Mouse (Mus musculus) natural killer cell, adult 2 months (primary cell): ENCODE measurements around the gene Slc6a1.
"Not testable (repeated sequence)": the region's sequence is repeated elsewhere in the genome, so short reads cannot be mapped to it uniquely, and the experiment has no call there.

Experiments
- DNase-seq, 2 experiments: peaks; one replicate each; pipeline ENCODE4 v3.0.0; 2022; ENCODE audit warnings: low spot score in 2 of 2

Slc6a1 gene

GRCm38 (mm10) chr6:114290184-114290583 is 7.7 kb downstream of the Slc6a1 start:
- no peak for DNase-seq

- DNase-seq: no peak
Measured at GRCm38 (mm10) chr6:114290929-114291328, 8.5 kb downstream of the Slc6a1 start.

GRCm38 (mm10) chr6:114291396-114291795 is 9.0 kb downstream of the Slc6a1 start:
- DNase-seq: no peak

GRCm38 (mm10) chr6:114293511-114293910 is 11.1 kb downstream of the Slc6a1 start:
- DNase-seq: no peak

- DNase-seq: no peak
Measured at GRCm38 (mm10) chr6:114295086-114295485, 12.7 kb downstream of the Slc6a1 start.

GRCm38 (mm10) chr6:114297260-114298002 is 15.0 kb downstream of the Slc6a1 start:
- no peak for DNase-seq

GRCm38 (mm10) chr6:114299699-114300098 is 17.3 kb downstream of the Slc6a1 start:
- DNase-seq: no peak

GRCm38 (mm10) chr6:114300737-114301136 is 18.3 kb downstream of the Slc6a1 start:
- no peak for DNase-seq

- no peak for DNase-seq
Measured at GRCm38 (mm10) chr6:114304668-114305067, 22.2 kb downstream of the Slc6a1 start.

- no peak for DNase-seq
Measured at GRCm38 (mm10) chr6:114320511-114320910, 38.1 kb downstream of the Slc6a1 start.

- no peak for DNase-seq
Measured at GRCm38 (mm10) chr6:114321146-114321545, 38.7 kb downstream of the Slc6a1 start.

GRCm38 (mm10) chr6:114322914-114323313 is 40.5 kb downstream of the Slc6a1 start:
- no peak for DNase-seq

GRCm38 (mm10) chr6:114324808-114325207 is 42.4 kb downstream of the Slc6a1 start:
- DNase-seq: no peak

- no peak for DNase-seq
Measured at GRCm38 (mm10) chr6:114329597-114330470, 47.4 kb downstream of the Slc6a1 start.

GRCm38 (mm10) chr6:114331926-114332325 is 49.5 kb downstream of the Slc6a1 start:
- DNase-seq: no peak

GRCm38 (mm10) chr6:114336128-114336943 is 53.9 kb downstream of the Slc6a1 start:
- DNase-seq: no peak

- no peak for DNase-seq
Measured at GRCm38 (mm10) chr6:114336944-114337215, 54.4 kb downstream of the Slc6a1 start.

- not testable (repeated sequence) for DNase-seq
Measured at GRCm38 (mm10) chr6:114341381-114341780, 58.9 kb downstream of the Slc6a1 start.

GRCm38 (mm10) chr6:114343740-114344139 is 61.3 kb downstream of the Slc6a1 start:
- DNase-seq: no peak

GRCm38 (mm10) chr6:114345156-114345555 is 62.7 kb downstream of the Slc6a1 start:
- no peak for DNase-seq

- no peak for DNase-seq
Measured at GRCm38 (mm10) chr6:114347831-114348754, 65.7 kb downstream of the Slc6a1 start.
